Mouse (Mus musculus) layer of hippocampus, adult 9-10 months (tissue): ENCODE data around the gene Npy5r.

Experiments used
- DNase-seq: peaks from one replicate; pipeline ENCODE4 v3.0.0; 2022; ENCODE audit warnings: low spot score

The Npy5r gene

DNA sequence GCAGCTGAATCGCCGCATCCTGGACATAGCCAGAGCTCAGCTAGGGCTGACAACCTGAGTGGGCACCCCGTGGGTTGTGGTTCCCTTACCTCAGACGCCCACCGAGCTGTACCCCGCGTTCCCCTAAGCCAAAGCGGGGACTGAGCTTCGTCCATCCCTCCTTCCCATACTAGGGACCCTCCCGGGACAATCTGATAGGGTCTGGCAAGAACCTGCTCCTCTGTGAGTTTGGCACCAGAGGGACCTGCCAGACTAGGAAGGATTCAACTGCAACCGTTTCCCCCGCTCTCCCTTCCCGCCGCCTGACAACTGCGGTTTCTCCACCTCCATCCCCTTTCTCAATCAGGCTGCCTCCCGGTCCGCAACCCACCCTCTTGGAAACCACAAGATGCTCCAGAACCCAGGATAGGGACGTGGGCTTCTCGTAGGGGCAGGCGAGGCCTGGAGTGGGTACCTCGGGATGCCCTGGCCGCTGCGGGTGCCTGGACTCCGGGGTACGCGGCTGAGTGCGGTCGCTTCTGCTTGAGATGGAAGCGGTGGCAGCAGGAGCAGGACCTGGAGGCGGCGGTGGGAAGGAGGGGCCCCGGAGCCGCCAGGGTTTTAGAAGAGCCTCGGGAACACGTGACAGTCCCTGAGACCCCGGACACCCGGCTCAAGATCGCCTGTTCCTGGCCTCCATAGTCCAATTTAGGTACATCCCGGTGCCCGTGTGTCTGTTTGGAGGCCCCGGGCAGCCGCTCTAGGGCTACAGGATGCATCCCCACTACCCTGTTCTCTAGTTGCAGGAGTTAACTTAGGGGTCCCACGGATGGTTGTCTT lies at the start of gene Npy5r:
TSS of gene Npy5r (minus strand) at position 618 of the 819 bp plus-strand sequence.
- DNase-seq = no peak

DNA sequence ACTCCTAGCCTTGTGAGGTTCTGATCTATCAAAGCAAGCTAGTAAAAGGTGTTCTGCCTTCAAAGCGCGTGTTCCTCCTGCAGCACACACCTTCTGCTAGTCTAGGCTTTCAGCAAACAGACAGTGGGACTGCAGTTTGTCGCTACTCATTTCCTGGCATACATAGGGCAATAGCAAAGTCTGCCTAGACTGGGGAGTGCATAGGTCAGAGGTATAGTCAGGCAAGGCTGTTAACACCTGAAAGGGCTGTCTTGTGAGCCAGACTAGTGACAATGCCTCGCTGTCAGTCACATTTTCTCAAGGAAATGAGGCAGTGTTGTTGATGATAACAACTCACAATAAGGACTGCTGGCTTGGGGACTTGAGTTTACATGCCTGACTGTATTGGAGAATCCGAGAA lies 44.0 kb upstream of the Npy5r start:
- no peak for DNase-seq

DNA sequence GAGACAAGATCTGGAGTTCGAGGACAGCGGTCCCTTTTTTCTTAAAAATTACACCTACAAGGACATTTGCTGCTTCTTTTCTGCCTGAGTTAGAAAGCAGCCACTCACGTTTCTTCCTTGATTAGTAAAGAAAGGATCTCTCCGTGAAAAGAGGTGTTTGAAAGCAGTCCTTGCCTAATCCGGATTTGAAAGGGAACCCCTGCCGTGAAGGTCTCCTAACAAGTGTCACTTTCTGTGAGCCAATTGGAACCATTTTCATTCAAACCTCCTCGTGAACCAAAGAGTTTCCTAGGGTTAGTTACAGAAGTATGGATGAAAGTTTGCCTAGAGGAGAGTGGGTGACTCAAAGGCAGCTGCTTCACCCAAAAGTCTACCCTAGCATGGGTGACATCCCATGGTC lies 41.5 kb upstream of the Npy5r start:
- no peak for DNase-seq

DNA sequence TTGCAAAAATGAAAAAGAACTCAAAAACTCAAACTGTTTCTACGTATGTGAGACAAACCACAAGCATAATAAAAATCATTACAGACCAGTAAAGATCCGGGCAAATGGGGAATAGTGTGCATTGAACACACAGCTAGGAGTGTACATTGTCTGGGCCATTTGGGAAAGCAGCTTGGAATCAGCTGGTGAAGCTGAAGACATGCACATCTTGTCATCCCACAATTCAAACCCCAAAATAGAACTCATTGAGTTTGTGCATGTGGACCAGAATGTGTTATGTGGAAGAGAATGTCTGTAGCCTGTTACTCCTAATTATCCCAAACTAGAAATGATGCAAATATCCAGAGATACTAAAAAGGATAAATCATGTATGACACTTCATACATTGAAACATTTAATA lies 34.9 kb upstream of the Npy5r start:
- DNase-seq = peak; percentile 58

DNA sequence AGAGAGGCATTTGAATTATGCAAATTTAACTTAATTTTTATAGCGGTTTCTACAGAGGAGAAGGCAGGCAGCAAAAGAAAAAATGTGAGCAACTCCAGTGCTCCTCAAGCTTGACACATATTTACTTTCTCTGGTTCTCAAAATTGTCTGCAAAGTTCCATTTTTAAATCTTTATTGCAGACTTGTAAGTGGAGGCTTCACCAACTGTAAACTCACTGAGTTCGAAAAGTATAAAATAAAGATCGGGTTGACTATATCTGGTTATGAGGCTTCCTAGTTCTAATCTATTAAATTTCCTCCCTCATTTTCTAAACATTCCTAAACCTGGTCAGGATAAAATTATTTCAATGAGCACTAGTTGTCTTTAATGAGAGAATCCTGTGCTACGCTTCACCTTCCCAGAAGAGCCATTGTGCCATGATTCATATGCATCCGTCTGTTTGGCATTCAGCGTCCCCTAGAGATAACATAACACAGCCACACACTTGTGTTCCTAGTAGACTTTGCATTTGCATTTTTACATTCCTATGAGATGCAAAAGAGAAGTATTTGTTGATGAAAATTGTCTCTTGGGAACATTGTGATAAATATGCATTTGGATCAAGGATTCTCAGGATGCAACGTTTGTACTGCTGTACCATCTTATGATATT lies 26.5 kb upstream of the Npy5r start:
- no peak for DNase-seq

DNA sequence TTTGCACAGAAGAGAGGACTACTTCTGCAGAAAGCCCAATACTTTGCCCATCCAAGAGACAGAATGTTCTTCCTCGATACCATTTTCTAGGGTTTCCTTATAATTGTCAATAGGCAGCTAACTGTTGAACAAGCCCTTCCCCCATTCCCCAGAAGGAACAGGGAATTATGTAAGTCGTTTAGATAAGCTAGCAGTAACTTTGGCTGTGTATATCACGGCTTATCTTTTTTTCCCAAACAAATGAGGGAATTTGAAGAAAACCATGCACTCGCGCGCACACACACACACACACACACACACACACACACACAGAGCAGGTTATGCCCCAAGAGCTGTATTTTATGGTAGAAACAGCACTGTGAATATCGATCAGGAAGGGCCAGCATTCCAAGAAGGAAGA lies 10.9 kb upstream of the Npy5r start:
- no peak for DNase-seq

DNA sequence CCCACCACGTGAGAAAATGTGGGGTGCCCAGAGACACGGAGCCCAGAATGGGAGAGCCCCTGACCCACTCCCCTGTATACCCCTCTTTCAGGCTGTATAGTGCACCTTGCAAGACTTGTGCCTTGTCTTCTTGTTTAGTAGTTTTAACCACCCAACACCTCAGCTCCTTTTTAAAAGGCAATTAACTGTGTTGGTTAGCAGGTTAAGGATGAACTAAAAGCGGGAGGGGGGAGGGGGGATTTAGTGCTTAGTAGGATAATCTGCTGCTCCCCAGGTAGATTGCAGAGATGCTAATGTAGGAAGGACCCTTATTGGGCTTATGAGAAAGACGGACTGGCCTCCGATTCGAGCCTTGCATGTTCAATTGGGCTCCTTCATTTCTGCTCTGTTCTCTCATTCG lies 10.1 kb upstream of the Npy5r start:
- no peak for DNase-seq

DNA sequence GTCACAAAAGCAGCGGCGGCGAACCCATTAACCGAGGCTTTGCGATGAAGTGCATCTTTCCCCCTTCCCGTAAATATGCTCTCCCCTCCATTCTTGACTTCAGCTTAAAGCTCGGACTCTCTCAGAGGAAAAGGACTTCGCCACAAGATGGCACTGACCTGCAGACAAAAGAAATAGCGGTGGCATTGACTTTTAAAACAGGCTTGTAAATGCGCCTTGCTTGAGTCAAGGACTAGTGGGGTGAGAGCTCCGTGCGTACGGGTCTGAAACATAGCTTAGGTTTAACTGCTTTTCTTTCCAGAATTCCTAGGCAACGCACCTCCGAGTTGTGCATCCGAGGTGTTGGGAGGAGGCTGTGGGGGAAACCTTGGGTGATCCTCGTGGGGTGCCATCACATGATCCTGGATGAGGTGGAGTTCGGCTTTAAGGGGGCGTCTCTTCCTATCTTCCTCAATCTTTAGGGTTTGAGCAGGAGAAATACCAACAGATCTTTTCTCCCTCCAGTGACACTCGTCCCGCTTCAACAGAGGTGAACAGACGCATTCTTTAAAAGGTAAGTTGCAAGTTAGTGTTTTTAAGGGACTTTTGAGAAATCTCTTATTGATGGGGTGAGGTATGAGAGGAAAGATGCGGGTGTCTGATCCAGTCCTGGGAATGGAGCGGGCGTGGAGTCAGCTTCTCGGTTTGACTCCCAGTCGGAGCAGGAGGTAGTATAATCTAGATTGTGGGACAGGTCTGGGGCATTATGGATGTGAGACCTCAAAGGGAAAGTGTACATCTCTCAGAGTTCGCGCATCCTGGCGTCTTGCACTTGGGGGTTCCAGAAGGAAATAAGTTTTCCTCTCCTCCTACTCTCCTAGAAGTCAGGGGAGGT lies 9.3 kb upstream of the Npy5r start, which contains the start of gene Npy1r:
TSS of gene Npy1r (plus strand) at position 223 of the 874 bp plus-strand sequence.
- DNase-seq = peak; percentile 59

DNA sequence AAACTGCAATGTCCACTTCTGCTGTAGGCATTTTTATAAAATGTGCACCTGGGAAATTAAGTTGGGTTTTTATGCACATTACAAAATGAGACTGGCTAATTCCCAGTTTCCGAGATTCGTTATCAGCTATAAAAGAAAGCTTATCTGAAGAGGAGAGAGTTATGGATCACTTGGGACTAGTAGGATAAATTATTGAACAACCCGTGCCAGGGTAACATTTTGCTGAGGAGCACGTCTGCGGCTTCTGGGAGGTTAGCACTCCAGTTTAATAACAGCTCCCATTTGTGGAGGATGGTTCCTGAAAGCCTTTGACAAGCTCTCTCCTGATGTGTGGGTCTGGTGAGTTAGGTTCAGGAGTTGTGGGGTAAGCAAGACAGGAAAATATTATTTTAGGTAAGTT lies 2.5 kb upstream of the Npy5r start:
- no peak for DNase-seq

DNA sequence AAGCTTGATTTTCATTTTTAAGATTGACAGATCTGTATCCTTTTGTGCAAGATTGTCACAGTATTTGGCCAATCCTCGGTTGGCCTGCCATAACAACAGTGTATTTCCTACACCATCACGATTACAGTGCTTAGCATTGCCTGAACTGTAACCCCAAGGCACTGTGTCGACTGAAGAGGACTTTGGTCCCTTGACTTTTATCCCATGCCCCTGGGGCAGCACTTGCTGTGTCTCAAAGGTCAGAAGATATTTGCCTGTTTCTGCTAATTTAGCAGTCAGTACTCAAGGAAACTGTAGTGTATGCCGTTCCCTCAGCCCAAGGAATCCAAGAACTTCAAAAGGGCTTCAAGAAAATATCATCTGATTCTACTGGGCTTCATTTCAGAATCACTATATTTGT lies 871 bp upstream of the Npy5r start:
- DNase-seq = no peak

DNA sequence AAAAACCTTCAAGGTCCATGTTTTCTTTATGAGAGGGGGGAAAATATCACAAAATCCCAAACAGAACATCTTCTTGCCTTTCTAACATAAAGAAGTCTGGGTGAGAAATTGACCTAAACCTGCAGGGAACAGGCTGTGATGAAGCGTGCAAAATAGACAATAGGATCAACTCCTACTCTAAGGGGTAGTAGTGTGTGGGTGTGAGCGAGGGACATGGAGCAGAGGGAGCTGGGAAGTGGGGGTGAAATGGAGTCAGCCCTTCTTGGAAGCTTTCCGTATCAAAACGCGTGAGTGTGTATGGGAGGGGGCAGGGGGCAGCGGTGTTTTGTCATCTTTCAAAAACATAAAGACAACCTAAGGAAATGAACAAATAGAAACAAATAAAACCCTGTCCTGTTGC lies 467 bp upstream of the Npy5r start:
- DNase-seq = no peak

DNA sequence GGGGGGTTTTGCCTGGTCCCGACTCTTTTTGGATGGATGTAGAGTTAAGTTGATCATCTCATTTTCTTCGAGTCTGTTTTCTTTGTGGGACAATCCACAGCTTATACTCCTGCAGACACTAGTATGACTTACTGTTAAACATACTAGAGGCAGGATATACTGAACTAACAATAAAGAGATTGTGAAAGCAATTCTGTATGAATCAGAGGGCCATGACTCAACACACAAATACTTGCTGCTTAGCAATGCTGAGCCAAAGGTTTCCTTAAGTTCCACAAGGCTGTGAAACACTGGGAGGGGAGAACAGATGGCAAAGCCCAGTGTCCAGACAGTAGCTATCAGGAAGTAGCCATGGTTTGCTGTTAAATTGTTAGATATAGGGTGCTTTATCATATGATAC lies 6.7 kb downstream of the Npy5r start:
- DNase-seq = no peak

DNA sequence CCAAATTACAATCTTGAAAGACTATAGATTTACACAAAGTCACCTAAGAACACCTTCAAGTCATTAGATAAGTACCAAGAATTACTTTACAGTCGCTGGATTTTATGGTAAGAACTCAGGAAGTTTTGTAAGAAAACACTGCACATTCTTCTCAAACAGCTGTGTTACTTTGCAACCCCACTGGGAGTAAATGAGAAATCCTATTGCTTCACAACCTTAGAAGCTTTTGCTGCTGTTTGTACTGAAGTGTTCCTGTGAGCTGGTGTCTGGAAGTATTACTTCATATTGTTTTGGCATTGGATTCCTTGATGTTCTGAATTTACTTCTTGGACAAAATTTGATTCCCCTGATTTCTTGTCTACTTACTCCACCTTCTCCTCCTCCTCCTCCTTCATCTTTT lies 57.2 kb downstream of the Npy5r start:
- no peak for DNase-seq
